Mouse (Mus musculus) E14TG2a.4 (cell line): ENCODE data around the gene Fhl1.

Source experiments
- CTCF ChIP-seq: conservative IDR thresholded peaks from 2 replicates; pipeline ENCODE4 v1.5.1; 2014; ENCODE audit warnings: low read length
- NANOG ChIP-seq: IDR thresholded peaks from 2 replicates; pipeline ENCODE4 v1.6.1; 2014; ENCODE audit warnings: borderline replicate concordance, low read length, mixed read lengths
- POU5F1 ChIP-seq: IDR thresholded peaks from 2 replicates; pipeline ENCODE4 v1.6.1; 2014; ENCODE audit warnings: low read length, borderline replicate concordance

DNA sequence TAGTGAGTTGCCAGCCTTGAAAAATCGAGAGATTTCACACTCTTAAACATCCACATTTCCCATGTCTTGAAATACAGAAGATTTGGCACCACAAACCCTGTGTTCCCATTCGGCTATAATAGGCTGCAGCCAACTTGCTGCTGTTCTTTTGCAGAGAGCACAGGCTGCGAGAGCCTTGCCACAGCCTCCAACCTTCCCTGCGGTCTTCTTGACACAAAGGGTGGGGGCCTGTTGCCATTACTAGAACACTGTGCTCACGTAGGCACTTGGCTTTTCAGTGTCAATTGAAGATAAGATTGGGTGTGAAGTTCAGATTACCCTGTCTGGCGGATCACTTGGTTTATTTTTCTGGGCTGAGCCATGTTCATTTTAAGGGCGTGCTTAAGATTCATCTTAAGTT lies 24.8 kb downstream of the Fhl1 start:
- TF ChIP-seq CTCF (no peak), POU5F1 (no peak), NANOG (no peak)
